Mouse (Mus musculus) embryonic facial prominence, embryonic 12.5 days (tissue): Measurements from ENCODE around the gene Adh1. TPM values are rescaled to one million over a fixed set of nuclear protein-coding genes. Genes with fewer than 3 reads are reported as not detected.

ENCODE experiments used
- ATAC-seq: fragments of 200-750 bp; cut with Nextera tagmentation; 2 replicates; pipeline ENCODE4 v1.8.0; 2017; ENCODE audit not compliant: insufficient number of reproducible peaks, insufficient read depth, low FRiP score, low TSS enrichment
- H3K27ac ChIP-seq: fragments of 300-500 bp; sonication (generic); 2 replicates; pipeline ENCODE4 v1.5.1; 2016; ENCODE audit warnings: mild to moderate bottlenecking
- H3K27me3 ChIP-seq: fragments of 300-500 bp; sonication (generic); 2 replicates; pipeline ENCODE4 v1.6.1; 2016; ENCODE audit warnings: mild to moderate bottlenecking, moderate library complexity
- H3K36me3 ChIP-seq: fragments of 300-500 bp; sonication (generic); 2 replicates; pipeline ENCODE4 v1.6.1; 2016; ENCODE audit warnings: mild to moderate bottlenecking
- H3K4me1 ChIP-seq: fragments of 300-500 bp; sonication (generic); 2 replicates; pipeline ENCODE4 v1.6.1; 2016
- H3K4me2 ChIP-seq: fragments of 300-500 bp; sonication (generic); replicated peaks from 2 replicates; pipeline ENCODE4 v1.6.1; 2016; ENCODE audit warnings: mild to moderate bottlenecking, moderate library complexity
- H3K4me3 ChIP-seq: fragments of 300-500 bp; sonication (generic); 2 replicates; pipeline ENCODE4 v1.5.1; 2016; ENCODE audit warnings: mild to moderate bottlenecking
- H3K9ac ChIP-seq: fragments of 300-500 bp; sonication (generic); 2 replicates; pipeline ENCODE4 v1.6.1; 2016; ENCODE audit warnings: mild to moderate bottlenecking, moderate library complexity
- H3K9me3 ChIP-seq: fragments of 300-500 bp; sonication (generic); 2 replicates; pipeline ENCODE4 v1.6.1; 2016; ENCODE audit warnings: mild to moderate bottlenecking, moderate library complexity
- WGBS: fragments of 180-500 bp; shearing (Covaris S2); methylation state at CpG from one replicate; pipeline ENCODE4 v1.1.7; 2016; 5-methylcytosine and 5-hydroxymethylcytosine counted together
- polyA plus RNA-seq: library from polyadenylated mRNA; unstranded; fragments of >200 nt; fragmentation: Nextera tagmentation; extraction: Ambion mirVana; gene quantifications from 2 replicates; pipeline ENCODE4 v1.2.1, GENCODE M21; 2016

Adh1 gene
- 0.58 and 0.90 TPM in 2 replicates for polyA plus RNA-seq

DNA sequence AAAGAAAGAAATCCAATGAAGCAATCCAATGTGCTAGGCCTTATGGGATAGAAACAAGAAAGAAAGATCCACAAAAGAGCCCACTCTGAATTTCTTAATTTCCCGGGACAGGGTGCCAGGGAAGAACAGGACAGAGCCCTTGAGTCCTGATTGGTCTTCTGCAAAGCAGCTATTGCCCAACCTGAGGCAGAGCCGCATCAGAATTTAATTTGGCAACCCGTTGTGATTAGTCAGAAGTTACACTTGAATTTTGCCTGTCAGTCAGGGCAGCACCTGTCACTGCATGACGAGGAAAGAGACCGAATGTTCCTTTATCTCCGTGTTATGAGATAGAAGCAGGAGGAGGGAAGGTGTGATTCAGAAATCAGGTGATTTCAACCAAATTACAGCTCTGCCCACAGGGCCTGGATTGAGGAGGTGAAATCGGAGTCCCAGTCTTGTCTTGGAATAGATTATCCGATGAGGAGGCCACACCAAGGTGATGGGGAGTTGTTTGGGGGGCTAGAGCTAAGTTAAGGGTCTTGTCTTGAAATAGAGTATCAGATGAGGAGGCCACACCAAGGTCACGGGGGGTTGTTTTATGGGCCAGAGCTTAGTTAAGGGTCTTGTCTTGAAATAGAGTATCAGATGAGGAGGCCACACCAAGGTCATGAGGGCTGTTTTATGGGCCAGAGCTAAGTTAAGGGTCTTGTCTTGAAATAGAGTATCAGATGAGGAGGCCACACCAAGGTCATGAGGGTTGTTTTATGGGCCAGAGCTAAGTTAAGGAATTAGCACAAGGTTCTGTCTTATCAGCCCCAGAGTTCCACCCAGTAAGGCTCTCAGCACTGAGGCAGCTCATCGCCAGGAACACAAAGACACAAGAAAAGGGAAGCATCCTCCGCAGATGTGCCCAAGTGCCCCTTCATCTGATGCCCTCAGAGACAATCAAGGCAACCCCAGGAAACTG lies at the start of gene Adh1:
Gene Adh1 (plus strand): TSS at position 271 of the 949 bp plus-strand sequence.
- no peaks in the 10 kb centered on the region for H3K9me3 ChIP-seq
- H3K27me3 ChIP-seq: no peaks in the 10 kb centered on the region
- H3K36me3 ChIP-seq: no peaks in the 10 kb centered on the region
- H3K9ac ChIP-seq: no peak within 1 kb of the TSS
- H3K4me2 ChIP-seq: no peak within 1 kb of the TSS
- H3K4me1 ChIP-seq: no peaks in the 10 kb centered on the region
- no peak within 1 kb of the TSS for H3K27ac ChIP-seq
- no peak within 1 kb of the TSS for H3K4me3 ChIP-seq
- WGBS: 84% methylated on average over 11 of the region's 11 CpGs
- no peak for ATAC-seq

GRCm38 (mm10) chr3:138212431-138212951 lies 48.3 kb upstream of the Adh1 start:
- 86% methylated on average over 4 of the region's 4 CpGs for WGBS
- Histone ChIP-seq H3K9ac (no peak overlapping the region), H3K9me3 (no peaks in the 10 kb centered on the region), H3K27ac (no peak overlapping the region), H3K27me3 (no peaks in the 10 kb centered on the region), H3K4me2 (no peak overlapping the region), H3K36me3 (no peaks in the 10 kb centered on the region), H3K4me1 (peaks cover 7% of the 10 kb centered on the region; the same call in 1 of the 2 replicates), H3K4me3 (no peak overlapping the region)
- ATAC-seq: no peak

DNA sequence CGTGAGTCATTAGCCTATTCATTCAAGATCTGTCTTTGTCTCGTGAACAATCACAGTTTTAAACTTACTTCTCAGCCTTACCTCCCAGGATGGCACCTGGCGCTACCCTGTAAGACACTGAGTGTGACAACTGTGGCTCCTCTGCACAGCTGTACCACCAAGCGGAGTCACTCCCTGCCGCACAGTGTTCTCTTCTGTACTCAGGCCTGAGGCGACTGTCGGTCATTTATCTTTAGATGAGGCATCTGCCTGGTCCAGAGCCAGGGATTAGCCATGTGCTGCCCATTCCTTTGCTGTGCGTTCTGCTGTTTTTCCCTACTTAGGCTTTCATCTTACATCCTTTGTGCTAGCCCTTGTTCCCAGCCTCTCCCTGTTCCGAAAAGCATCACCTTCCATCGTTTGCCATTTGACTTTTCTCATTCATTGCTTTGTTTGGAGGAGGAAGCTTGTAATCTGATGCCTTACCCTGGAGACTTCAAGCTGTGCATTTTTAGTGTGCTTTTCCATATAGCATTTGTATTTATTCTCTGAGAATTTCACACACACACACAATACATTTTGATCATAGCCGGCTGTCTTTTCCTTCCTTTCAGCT lies 45.3 kb upstream of the Adh1 start:
- H3K36me3 ChIP-seq: no peaks in the 10 kb centered on the region
- H3K27me3 ChIP-seq: no peaks in the 10 kb centered on the region
- ATAC-seq: 0 out of 2 replicates have a peak, but pooled peaks have one; percentile 47
- H3K4me1 ChIP-seq: peaks cover 7% of the 10 kb centered on the region; the same call in 1 of the 2 replicates
- no peak overlapping the region for H3K4me3 ChIP-seq
- no peak overlapping the region for H3K27ac ChIP-seq
- no peaks in the 10 kb centered on the region for H3K9me3 ChIP-seq
- H3K4me2 ChIP-seq: no peak overlapping the region
- WGBS: 45% methylated on average over 11 of the region's 11 CpGs
- H3K9ac ChIP-seq: no peak overlapping the region

GRCm38 (mm10) chr3:138216091-138216490 lies 44.7 kb upstream of the Adh1 start:
- no peak for ATAC-seq
- Histone ChIP-seq H3K9me3 (no peaks in the 10 kb centered on the region), H3K4me1 (peaks cover 7% of the 10 kb centered on the region; the same call in 1 of the 2 replicates), H3K27ac (no peak overlapping the region), H3K27me3 (no peaks in the 10 kb centered on the region), H3K4me2 (no peak overlapping the region), H3K9ac (no peak overlapping the region), H3K36me3 (no peaks in the 10 kb centered on the region), H3K4me3 (no peak overlapping the region)
- 82% methylated on average over 8 of the region's 8 CpGs for WGBS

GRCm38 (mm10) chr3:138217631-138218264 lies 43.0 kb upstream of the Adh1 start, which contains the start of gene Adh7:
Gene Adh7, plus strand, starts transcription at chr3:138217760.
- H3K27ac ChIP-seq: peak within 1 kb of the TSS; percentile 50; the same call in 1 of the 2 replicates
- peaks cover 7% of the 10 kb centered on the region; the same call in 1 of the 2 replicates for H3K4me1 ChIP-seq
- no peaks in the 10 kb centered on the region for H3K9me3 ChIP-seq
- H3K27me3 ChIP-seq: no peaks in the 10 kb centered on the region
- H3K9ac ChIP-seq: no peak within 1 kb of the TSS
- no peak within 1 kb of the TSS for H3K4me3 ChIP-seq
- ATAC-seq: no peak
- no peak within 1 kb of the TSS for H3K4me2 ChIP-seq
- H3K36me3 ChIP-seq: no peaks in the 10 kb centered on the region
- WGBS: 51% methylated on average over 10 of the region's 10 CpGs

- Histone ChIP-seq H3K9ac (no peak overlapping the region), H3K27me3 (no peaks in the 10 kb centered on the region), H3K36me3 (no peaks in the 10 kb centered on the region), H3K4me3 (no peak overlapping the region), H3K4me2 (no peak overlapping the region), H3K27ac (no peak overlapping the region), H3K9me3 (no peaks in the 10 kb centered on the region), H3K4me1 (no peaks in the 10 kb centered on the region)
- no peak for ATAC-seq
- WGBS: 86% methylated on average over 11 of the region's 11 CpGs
Observed at GRCm38 (mm10) chr3:138221116-138221515, 39.7 kb upstream of the Adh1 start.

DNA sequence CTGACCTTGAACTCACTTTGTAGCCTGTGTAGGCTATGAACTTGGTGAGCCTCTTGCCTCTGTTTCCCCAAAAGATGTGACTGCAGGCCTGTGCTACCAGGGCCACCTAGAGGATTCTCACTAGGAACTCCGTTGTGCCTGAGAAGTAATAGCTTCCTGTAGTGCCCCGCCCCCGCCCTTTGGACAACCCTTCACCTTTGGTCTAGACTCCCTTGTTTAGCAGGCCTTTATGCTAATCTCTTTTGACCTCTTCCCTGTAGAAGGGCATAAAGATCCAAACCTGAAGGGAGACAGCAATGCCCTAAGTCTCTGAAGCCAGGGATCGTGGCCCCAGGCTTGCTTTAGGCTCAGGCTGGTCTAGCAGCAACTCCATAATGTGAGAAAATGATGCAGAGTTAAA lies 38.3 kb upstream of the Adh1 start:
- Histone ChIP-seq H3K4me3 (no peak overlapping the region), H3K4me2 (no peak overlapping the region), H3K27ac (no peak overlapping the region), H3K4me1 (no peaks in the 10 kb centered on the region), H3K9me3 (no peaks in the 10 kb centered on the region), H3K27me3 (no peaks in the 10 kb centered on the region), H3K36me3 (no peaks in the 10 kb centered on the region), H3K9ac (no peak overlapping the region)
- no peak for ATAC-seq
- 69% methylated on average over 4 of the region's 4 CpGs for WGBS

DNA sequence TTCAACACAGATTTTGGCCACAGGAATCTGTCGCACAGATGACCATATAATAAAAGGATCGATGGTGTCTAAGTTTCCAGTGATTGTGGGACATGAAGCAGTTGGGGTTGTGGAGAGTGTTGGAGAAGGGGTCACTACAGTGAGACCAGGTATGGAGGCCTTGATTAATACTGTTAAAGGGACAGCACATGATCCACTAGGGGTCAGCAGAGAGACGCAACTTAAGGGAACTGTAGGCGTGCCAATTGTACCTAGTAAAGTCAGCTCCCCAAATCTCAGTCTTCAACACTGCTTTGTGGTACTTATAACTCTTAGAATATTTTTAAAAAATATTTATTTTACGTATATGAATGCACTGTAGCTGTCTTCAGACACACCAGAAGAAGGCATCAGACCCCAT lies 37.8 kb upstream of the Adh1 start:
- Histone ChIP-seq H3K4me3 (no peak overlapping the region), H3K9ac (no peak overlapping the region), H3K4me2 (no peak overlapping the region), H3K36me3 (no peaks in the 10 kb centered on the region), H3K27me3 (no peaks in the 10 kb centered on the region), H3K27ac (no peak overlapping the region), H3K4me1 (no peaks in the 10 kb centered on the region), H3K9me3 (no peaks in the 10 kb centered on the region)
- 54% methylated on average over 5 of the region's 5 CpGs for WGBS
- 0 out of 2 replicates have a peak, but pooled peaks have one; percentile 60 for ATAC-seq

DNA sequence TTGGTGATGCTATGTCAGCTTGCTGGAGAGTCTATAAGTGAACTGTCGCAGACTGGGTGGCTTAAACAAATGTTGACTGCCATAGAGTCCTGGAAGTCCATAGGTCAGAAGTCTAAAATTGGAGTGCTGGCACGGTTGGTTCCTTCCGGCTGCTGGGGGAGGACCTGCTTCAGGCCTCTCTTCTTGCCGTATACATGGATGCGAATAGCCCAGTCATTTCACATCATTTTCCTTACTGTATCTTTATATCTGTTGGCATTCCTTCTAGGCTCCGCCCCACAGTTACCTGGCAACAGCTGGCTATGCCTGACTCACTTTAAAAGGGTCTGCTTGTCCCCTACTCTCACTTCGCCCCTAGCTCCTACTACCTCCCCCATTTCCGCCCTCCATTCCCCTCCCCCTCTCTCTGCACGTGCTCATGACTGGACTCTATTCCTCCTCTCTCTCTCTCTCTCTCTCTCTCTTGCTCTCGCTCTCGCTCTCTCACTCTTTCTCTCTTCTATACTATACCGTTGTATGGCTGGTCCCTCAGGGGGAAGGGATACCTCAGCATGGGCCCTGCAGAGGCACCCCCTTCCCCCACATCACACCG lies 36.3 kb upstream of the Adh1 start:
- Histone ChIP-seq H3K36me3 (no peaks in the 10 kb centered on the region), H3K4me2 (no peak overlapping the region), H3K9me3 (no peaks in the 10 kb centered on the region), H3K9ac (no peak overlapping the region), H3K4me3 (no peak overlapping the region), H3K27me3 (no peaks in the 10 kb centered on the region), H3K4me1 (no peaks in the 10 kb centered on the region), H3K27ac (no peak overlapping the region)
- 85% methylated on average over 13 of the region's 13 CpGs for WGBS
- no peak for ATAC-seq

- WGBS: 54% methylated on average over 7 of the region's 7 CpGs
- no peak for ATAC-seq
Observed at GRCm38 (mm10) chr3:138225331-138225730, 35.5 kb upstream of the Adh1 start.

DNA sequence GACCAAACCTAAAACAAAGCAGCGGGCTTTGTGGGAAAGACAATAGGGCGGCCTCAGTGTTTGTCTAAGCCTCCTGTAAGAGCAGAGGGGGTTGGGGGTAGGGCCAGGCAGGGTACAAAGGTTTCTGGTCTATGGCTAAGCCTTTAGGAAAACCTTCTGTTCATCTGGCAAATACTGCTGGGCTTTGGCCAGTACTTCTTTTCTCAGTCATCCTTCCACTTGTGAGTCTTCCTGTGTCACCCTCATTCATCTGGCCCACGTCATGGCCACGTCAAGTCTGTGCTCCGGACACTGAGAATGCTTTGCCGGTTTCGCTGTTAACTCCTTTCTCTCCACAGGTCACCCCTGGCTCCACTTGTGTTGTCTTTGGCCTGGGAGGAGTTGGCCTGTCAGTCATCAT lies 34.9 kb upstream of the Adh1 start:
- WGBS: 64% methylated on average over 7 of the region's 7 CpGs
- H3K27me3 ChIP-seq: no peaks in the 10 kb centered on the region
- H3K27ac ChIP-seq: no peak overlapping the region
- no peak overlapping the region for H3K9ac ChIP-seq
- no peaks in the 10 kb centered on the region for H3K36me3 ChIP-seq
- H3K4me1 ChIP-seq: no peaks in the 10 kb centered on the region
- no peaks in the 10 kb centered on the region for H3K9me3 ChIP-seq
- no peak overlapping the region for H3K4me3 ChIP-seq
- ATAC-seq: no peak
- H3K4me2 ChIP-seq: no peak overlapping the region

More at GRCm38 (mm10) chr3:138225331-138225730, 35.5 kb upstream of the Adh1 start:
- no peaks in the 10 kb centered on the region for H3K4me1 ChIP-seq
- no peaks in the 10 kb centered on the region for H3K9me3 ChIP-seq
- no peak overlapping the region for H3K4me2 ChIP-seq
- H3K36me3 ChIP-seq: no peaks in the 10 kb centered on the region
- no peaks in the 10 kb centered on the region for H3K27me3 ChIP-seq
- H3K4me3 ChIP-seq: no peak overlapping the region
- H3K27ac ChIP-seq: no peak overlapping the region
- no peak overlapping the region for H3K9ac ChIP-seq
